Mouse (Mus musculus): ENCODE measurements around the gene Fga.
A peak's percentile ranks its signal among the peaks of the same experiment; 100 is the strongest.

Gene Fga

GRCm38 (mm10) chr3:83027546-83028251 is 1.8 kb downstream of the Fga start:
- no peak for DNase-seq (ENCODE audit: extremely low spot score)

GRCm38 (mm10) chr3:83030331-83030730 is 4.5 kb downstream of the Fga start:
- DNase-seq (ENCODE audit: extremely low spot score) = no peak

- DNase-seq (ENCODE audit: extremely low spot score) = no peak
Observed at GRCm38 (mm10) chr3:83032746-83033308, 7.0 kb downstream of the Fga start.

- DNase-seq (ENCODE audit: extremely low spot score) = no peak
Observed at GRCm38 (mm10) chr3:83033801-83034200, 7.9 kb downstream of the Fga start.

- DNase-seq (ENCODE audit: extremely low spot score) = no peak
Observed at GRCm38 (mm10) chr3:83038865-83039264, 13.0 kb downstream of the Fga start.

- no peak for DNase-seq (ENCODE audit: extremely low spot score)
Observed at GRCm38 (mm10) chr3:83039666-83040065, 13.8 kb downstream of the Fga start.

- no peak for DNase-seq (ENCODE audit: extremely low spot score)
Observed at GRCm38 (mm10) chr3:83042451-83042850, 16.6 kb downstream of the Fga start.

GRCm38 (mm10) chr3:83046649-83047048 is 20.8 kb downstream of the Fga start:
- DNase-seq (ENCODE audit: extremely low spot score) = no peak

GRCm38 (mm10) chr3:83049680-83050079 is 23.8 kb downstream of the Fga start, which contains the start of gene Fgb:
Gene Fgb (minus strand): TSS chr3:83049863.
- no peak for DNase-seq (ENCODE audit: extremely low spot score)

- DNase-seq (ENCODE audit: extremely low spot score) = no peak
Observed at GRCm38 (mm10) chr3:83050661-83051060, 24.8 kb downstream of the Fga start.

GRCm38 (mm10) chr3:83052102-83052501 is 26.2 kb downstream of the Fga start:
- no peak for DNase-seq (ENCODE audit: extremely low spot score)

- no peak for DNase-seq (ENCODE audit: extremely low spot score)
Observed at GRCm38 (mm10) chr3:83053126-83053525, 27.2 kb downstream of the Fga start.

GRCm38 (mm10) chr3:83053758-83054157 is 27.9 kb downstream of the Fga start:
- DNase-seq (ENCODE audit: extremely low spot score) = peak; percentile 34

GRCm38 (mm10) chr3:83054759-83055158 is 28.9 kb downstream of the Fga start:
- DNase-seq (ENCODE audit: extremely low spot score) = peak; percentile 25

- DNase-seq (ENCODE audit: extremely low spot score) = peak; percentile 98
Observed at GRCm38 (mm10) chr3:83055281-83056038, 29.6 kb downstream of the Fga start, which contains the start of gene Plrg1. Gene Plrg1 (plus strand): TSS chr3:83055522.

GRCm38 (mm10) chr3:83057046-83057445 is 31.2 kb downstream of the Fga start:
- DNase-seq (ENCODE audit: extremely low spot score) = no peak

GRCm38 (mm10) chr3:83067920-83068319 is 42.0 kb downstream of the Fga start:
- no peak for DNase-seq (ENCODE audit: extremely low spot score)

- DNase-seq (ENCODE audit: extremely low spot score) = no peak
Observed at GRCm38 (mm10) chr3:83068869-83069268, 43.0 kb downstream of the Fga start.

- no peak for DNase-seq (ENCODE audit: extremely low spot score)
Observed at GRCm38 (mm10) chr3:83070231-83070630, 44.4 kb downstream of the Fga start.

- DNase-seq (ENCODE audit: extremely low spot score) = peak; percentile 13
Observed at GRCm38 (mm10) chr3:83076563-83076962, 50.7 kb downstream of the Fga start.

- peak; percentile 75 for DNase-seq (ENCODE audit: extremely low spot score)
Observed at GRCm38 (mm10) chr3:83080567-83081055, 54.7 kb downstream of the Fga start.

All from embryo, embryonic 9.5 days (tissue).